Mouse (Mus musculus): ENCODE data around the gene Wnt2b.

The Wnt2b gene

DNA sequence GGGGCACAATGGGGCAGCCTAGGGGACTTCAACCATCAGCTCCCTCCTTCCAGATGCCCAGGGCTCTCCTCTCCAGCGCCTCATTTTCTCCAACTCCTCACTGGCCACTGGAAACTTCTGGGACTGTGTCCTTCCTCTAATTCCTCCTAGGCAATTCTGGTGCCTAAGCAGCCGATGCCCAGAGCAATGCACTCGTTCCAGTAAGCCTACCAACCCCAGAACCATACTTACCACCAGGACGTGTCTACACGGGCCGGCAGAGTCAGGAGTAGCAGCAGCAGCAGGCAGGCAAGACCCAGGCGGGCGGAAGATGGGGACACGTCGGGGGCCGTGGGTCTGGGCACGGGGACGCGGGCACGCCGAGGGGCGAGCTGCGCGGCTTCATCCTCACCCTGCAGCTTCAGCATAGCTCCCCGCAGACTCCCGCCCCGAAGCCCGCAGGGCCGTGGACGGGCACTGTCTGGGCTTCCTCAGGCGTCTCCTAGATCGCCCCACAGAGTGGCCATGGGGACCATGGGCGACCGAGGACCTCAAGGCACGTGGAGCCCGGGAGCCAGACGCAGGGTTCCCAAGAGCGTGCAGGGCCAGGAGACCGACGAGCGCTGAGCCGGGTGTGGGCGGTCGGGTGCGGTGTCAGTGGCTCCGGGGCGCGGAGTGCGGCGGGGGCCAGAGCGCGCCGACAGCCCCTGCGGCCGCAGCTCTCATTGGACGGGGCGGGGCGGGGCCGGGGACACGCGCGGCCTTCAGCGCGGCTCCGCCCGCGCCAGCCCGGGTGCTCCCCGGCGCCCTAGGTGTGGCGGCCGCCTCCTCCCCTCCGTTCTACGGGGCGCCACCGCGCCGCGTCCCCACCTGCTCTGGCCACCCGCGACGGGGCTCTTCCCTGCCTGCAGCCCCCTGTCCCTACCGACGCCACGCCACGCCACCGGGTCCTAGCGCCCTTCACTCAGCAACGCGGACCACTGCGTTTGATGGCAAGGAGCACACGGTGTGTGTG lies at the start of gene Wnt2b:
Gene Wnt2b (minus strand): TSS at position 856 of the 994 bp plus-strand sequence.
- peak in 1 of 2 experiments; percentile 32 for DNase-seq

DNA sequence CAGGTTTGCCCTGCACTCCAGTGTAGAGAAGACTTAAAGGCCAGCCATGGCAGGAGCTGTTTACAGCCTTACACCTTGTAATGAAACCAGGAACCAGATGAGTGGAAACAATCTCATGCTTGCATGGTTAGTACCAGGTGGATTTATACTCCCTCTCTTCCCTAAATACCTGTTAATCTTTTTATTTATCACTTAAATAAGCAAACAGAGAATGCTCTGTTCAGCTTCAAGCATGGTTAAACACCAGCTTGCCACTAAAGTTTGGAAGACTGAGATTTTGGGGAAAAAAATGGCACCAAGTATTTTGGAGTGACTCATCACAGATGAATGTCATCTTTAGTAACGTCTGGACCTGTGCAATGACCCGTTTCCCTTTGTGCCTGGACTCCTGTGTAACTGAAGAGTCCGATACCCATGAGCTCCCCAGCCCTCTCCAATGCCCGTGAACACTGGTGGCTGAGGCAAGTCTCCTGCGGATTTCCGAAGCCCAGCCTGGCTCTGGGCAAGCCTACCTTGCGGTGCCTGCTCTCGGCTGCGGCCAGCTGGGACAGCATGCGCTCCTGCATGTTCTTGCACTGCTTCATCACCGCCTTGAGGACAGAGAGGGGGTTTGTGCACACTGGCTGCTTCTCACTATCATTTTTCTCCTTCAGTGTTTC lies 49.1 kb upstream of the Wnt2b start:
- DNase-seq: no peak

DNA sequence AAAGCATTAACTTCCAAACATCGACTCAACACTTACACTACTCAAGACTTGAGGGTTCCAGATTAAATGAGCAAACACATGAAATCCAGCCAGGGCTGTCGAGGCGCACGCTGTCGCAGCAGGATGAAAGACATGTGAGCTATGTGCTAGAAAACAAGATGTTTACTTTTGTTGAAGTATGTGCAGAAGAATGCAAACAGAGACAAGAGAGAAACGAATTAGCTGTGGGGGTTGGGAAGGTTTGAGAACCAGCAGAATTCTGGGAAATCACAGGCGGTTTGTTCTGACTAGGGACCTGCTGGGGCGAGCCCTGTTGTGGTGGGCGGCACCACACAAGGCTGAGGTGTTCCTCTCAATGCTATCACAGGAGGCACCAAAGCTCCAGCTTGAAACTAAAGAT lies 46.3 kb upstream of the Wnt2b start:
- DNase-seq: no peak

DNA sequence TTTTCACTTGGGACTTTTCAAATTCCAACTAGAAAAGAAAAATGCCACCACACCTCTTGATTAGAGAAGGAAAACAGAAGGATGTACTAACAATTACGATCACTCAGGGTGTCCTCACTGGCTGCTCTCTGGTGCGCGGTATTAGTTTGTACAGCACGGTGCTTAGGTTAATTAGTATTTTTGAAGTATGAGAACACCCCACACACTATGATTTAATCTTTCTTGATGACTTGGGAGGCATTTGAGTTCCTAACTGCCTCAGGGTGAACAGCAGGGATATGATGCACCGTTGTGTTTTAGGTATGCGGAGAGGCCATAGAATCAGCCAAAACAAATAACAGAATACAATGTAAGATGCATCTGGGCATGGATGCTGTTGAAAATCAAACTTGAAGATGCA lies 44.4 kb upstream of the Wnt2b start:
- DNase-seq: no peak

DNA sequence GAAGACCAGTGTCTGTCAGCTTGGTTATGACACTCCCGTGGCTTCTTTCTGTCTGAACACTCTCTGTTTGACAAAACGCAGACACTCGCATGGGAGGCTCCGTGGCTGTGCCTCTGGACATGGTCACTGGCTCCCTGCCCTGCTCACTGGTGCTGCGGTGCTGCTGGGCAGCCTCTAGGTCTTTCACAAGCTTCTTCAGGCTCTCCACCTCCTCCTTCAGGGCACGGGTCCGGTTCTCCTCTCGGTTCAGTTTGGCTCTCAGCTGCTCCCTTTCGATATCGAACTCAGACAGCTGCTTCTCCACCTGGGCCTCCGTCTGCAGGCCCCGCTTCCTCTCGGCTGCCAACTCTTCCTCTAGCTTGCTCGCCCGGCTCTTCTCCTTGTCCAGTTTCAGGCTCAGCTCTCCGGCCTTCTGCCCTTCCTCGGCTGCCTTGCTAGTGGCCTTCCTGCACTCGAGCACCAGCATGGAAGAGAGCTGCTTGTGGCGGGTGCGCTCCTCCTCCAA lies 43.9 kb upstream of the Wnt2b start:
- DNase-seq: peak in 1 of 2 experiments; percentile 6

DNA sequence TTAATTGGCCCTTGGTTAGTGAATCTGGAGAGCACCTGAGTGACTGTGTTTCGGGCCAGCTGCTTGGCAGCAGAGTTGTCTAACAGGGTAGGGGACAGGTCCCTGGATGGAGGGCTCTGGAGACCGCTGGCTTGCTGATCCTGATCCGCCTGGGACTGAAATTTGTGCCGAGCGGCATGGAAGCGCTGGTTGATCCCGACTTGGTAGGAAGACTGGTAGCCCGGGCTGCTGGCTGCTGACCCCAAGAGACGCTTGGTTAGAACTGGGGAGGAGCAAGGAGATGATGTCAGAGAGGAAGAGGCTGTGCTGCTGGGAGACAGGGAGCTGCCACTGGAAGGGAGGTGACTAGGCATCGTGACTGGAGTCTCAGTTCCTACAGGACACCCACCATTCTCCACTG lies 43.3 kb upstream of the Wnt2b start:
- no peak for DNase-seq

DNA sequence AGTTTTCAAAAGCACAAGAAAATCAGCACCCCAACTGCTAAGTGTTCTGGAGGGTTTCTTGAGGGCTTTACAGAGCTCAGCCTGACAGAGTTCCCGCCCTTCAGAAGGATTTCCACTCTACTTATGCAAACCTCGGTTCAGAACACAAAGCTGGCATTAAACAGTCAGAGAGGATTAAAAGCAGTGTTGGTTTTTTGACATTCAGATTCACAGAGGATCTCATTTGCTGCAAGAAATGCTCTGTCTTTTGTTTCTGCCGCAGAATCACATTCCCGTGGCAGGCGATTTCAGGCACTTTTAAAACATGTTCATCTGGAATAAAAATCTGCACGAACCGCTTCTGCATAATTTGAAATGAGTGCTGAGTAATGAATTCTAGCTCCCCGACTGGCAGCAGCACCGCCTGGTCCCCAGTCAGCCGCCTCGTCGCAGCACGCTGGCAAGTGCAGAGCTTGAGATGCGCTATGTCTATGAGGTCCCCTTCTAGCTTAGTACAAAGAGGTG lies 42.3 kb upstream of the Wnt2b start:
- DNase-seq: no peak

DNA sequence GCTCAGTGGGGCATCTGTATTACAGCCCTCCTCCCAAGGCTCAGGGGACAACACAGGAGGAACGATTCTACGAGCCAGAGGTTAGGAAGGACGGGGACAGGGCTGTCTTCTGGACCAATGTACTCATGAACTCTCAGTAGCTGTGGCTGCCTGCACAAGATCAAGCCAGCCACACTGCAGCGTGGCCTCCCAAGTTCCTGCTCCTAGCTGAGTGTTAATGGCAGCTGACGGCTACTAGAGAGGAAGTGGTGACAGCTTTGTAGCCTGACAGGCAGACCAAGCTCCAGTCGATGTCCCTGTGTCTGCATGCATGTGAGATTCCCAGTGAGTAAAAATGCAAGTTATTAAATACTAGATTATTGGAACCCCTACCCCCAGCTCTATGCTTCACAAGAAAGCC lies 39.7 kb upstream of the Wnt2b start:
- no peak for DNase-seq

DNA sequence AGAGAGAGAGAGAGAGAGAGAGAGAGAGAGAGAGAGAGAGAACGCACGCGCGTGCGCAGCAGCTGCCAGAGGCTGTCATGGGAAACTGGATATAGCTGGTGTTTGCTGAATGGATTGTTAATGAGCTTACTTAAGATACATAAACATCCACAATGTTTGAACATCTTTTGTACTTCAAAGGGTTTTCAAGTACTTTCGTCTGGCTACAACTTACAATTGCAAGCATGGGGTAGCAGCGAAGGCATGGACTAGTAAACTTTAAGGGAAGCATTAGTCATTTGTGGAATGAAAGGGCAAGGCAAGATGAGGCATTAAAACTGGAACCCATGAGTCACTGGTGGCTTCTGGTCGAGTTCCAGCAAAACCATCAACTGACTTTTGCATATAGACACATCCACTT lies 38.8 kb upstream of the Wnt2b start:
- DNase-seq: no peak

DNA sequence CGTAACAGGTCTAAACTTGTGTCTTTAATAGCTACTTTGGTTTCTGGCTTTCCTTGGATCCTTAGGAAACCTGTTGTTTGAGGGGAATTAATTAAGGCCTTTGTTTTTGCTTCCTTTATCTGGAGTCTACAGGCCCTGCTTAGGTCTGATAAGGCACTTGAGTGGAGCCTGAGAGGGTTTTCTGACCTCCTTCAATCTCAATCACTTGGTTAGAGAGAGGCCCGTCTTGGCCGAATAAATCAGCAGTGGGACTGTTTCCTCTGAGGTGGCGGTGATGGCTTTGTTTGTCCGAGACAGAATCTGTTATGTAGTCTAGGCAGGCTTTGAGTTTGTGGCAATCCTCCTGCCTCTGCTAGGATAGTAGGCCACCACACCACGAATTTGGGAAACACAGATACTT lies 35.8 kb upstream of the Wnt2b start:
- DNase-seq: no peak

DNA sequence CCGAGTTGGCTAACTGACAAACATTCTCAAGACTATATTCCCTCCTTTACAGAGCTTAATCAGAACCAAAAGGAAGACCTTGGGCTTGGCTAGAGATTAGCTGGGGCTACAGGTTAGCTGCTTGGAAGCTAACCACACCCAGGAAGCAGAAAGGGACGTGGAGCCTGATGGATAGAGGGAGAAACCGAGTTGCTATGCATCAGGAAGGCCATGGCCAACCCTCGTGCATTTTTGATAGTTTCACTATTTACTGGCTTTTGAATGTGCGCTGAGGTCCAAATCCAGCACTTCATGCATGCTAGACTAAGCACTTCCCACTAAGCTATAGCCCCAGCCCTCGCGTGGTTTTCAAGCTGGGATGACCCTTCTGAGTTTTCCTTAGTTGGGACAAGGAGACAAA lies 34.0 kb upstream of the Wnt2b start:
- no peak for DNase-seq

DNA sequence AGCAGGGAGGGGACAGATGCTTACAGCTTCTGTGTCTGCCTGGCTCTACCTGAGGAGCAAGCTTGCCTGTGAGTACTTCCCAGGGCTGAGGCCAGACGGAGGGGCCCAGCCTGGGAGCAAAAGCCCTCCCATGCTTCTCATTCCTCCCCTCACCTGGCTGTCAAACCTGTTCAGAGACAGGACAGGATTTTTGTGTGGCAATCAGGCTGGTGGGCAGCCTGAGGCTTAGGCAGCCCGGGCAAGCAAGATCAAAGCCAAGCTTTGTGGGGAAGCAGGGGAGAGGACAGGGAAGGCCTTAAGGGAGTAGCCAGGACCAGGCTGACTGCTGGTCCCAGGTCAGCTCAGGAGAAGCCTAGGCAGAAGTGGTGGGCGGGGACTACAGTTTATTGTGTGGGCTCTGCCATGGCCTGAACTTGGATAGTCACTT lies 32.7 kb upstream of the Wnt2b start:
- DNase-seq: no peak

DNA sequence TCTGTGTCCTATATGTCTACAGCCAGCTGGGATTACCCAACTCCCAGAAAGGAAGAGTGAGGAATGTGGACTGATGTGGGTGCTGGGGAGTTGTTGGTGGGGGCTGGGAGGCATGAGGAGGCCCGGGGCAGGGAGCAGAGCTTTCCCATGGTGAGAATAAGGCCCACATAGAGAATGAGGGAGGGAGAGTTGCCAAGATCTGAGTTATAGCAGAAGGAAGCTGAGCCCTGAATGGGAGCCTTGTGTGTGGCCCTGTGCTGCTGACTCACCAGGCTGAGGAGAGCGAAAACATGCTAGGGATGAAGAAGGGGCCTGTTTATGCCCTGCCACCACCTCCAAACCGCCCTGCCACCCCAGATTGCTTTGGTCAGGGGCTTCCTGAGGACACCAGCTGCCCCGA lies 32.1 kb upstream of the Wnt2b start:
- peak; percentile 25 to 45 for DNase-seq

DNA sequence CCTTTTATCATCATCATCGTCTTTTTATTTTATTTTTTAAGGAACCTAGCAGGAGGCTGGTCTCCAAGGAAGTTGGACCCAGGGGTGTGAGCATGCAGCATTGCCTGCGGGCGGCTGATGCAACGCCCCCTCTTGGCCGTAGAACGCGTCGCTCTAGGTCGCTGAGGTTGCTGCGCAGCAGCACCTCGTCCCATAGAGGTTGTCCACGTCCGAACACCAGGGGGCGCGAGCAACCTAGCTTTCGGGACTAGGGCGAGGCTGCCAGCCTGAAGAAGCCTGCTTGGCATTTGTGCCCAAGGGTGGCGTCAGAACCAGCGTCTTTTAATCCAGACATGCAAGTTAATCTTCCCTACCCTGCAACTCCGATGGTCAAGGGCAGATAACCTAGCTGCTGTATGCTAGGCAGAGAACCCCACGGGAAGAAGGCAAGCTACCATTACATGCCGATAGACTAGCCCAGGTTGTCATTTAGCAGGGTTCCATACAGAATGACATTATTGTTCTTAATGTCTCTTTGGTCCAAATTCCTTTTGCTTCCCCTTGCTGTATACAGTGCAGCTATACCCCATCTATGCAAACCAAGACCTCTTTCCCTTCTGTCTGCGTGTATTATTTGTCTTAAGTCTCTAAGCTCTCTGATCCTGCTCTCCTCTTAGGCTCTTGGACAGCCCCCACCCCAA lies 31.1 kb upstream of the Wnt2b start:
- peak; percentile 96 to 97 for DNase-seq

DNA sequence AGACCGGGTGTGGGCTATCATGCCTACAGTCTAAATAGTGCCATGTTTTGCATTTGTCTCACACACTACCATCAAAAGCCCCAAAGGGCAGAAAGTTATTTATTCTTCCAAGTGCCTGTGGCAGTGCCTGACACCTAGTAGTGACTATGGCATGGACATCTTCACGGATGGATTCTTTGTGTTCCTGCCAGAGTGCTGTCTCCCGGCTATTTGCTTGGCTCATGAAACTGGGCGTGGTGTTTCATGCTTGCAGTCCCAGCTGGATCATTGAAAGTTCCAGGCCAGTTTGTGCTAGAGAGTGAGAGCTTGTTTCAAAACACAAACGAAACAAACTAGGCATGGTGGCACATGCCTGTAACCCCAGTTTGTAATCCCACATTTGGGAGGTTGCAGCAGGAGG lies 30.0 kb upstream of the Wnt2b start:
- DNase-seq: peak in 1 of 2 experiments; percentile 20

DNA sequence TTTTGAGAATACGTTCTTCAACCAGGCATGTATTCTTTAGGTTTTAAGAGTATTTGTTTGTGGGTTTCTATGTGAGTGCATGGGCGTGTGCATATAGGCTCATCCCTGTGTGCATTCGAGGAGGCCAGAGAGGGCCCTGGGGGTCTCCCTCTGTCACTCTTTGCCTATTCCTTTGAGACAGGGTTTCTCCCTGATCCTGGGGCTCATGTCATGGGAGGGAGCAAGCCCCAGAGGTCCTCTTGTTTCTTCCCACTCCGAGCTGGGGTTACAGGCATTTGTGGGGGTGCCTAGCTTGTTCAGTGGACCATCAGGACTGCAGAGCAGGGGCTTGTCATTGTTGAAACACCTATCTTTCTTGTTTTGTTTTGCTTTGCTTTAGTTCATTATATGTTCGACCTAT lies 26.2 kb upstream of the Wnt2b start:
- no peak for DNase-seq

DNA sequence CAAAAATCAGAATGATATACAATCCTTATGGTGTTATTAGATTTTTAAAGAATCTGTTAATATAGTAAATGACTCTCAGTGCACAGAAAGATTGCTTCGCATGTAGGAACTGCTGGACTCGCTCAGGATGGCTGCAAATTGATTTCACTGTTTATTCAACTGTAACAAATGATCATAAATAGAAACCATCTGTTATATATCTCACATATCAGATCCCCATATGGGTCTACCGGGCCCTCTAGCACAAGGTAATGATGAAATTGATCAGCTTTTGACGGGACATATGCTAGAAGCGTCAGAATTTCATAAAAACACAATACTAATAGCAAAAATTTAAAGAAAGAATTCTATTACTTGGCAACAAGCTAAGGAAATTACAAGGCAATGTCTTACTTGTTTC lies 18.0 kb upstream of the Wnt2b start:
- no peak for DNase-seq

DNA sequence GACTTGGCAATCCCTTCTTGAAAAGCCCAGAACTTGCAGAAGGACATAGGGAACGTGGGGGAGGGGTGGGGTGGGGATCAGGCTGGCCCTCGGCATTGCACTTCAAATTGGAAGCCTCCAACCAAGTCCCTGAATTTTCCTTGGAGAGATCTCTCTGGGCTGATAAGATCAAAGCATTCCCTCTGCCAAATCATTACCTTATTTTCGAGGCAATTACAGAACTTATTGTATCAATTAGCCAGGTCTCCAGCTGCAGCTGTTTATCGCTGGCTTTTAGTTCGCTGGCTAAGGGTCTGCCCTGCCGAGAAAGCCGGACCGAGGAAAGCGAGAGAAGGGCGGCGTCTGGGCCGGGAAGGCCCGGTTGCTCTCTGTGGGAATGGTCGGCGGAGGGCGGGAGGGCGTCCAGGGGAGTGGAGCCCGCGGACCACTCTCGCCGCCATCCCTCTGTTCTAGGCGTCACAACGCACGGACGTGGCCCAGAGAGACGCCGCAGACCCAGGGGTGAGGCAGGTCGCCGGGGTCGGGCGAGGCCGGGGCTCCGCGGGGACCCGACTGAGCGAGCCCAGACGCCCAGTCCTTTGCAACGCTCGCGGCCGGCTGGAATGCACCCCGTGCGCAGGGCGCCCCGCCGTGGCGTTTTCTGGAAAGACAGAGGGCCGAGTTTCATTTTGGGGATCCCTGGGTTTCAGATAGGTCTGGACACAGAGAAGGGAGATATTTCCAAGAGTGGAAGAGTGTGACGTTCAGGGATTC lies 6.0 kb upstream of the Wnt2b start:
- DNase-seq: peak; percentile 88

DNA sequence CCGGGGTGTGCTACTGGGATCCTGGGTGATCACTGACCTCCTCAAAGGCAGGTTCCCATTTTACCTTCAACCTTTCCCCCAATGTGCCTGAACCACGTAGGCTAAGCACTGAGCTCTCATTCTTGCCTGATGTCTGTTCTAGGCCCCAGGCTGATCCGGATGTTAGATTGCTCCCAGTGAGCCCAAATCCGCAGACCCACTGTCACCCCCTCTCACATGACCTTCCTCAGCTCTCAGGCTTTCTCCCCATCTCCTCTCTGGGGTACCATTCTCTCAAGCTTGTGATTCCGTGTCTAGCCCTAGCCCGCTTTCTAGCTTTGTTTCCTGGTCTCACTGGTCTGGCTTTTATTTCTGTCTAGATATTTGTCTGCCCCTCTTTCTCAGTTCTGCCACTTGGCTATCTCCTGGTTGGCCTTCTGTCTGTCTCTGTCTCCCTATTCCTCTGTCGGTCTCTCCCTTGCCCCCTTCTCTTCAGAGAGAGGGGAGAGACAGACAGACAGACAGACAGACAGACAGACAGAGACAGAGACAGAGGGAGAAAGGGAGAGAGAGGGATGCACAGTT lies 4.4 kb upstream of the Wnt2b start:
- no peak for DNase-seq

DNA sequence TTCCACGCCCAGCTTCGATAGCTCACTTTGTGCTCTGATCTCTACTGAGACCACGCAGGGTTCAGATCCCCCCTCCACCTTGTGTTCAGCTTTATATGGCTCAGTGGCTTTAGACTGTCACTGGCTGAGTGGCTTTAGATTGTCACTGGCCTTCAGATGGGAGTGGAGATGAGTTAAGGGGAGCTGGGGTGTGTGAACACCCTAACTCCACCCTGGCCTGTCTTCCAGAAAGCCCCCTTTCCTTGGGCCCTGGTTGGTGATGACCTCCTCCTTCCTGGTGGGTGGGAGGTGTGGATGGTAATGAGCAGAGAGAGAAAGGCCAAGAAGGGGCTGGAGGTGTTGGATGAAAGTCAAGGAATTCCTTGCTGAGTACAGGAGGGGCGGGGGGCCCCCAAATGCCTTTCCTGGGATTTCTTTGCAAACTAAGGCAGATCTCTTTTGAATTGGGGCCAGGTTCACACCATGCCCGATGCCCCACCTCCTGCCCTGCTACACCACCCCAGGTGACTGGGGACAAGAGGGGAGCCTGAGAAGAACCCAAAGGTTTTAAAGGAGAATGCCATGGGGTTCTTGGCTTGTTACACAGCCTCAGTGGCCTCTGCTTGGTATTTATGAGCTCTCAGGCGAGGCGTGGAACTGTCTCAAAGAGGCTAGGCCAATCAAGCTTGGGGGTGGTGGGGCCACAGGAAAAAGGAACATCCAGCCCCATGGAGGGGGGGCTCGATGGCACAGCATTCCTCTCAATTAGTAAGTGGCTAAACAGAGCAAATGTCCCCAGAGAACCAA lies 3.5 kb upstream of the Wnt2b start:
- no peak for DNase-seq

Measured in cerebellum, postnatal 10 days (tissue).